Mouse (Mus musculus) cortical plate, adult 2 months (tissue): Measurements from ENCODE around the gene Gadd45b.

Source experiments
- CTCF ChIP-seq: fragments of 200-500 bp; IDR thresholded peaks from 2 replicates; pipeline ENCODE4 v1.5.1; 2011; ENCODE audit warnings: mild to moderate bottlenecking, control low read depth, low read length; ENCODE audit not compliant: insufficient read depth; ENCODE audit errors: extremely low read depth
- POLR2A ChIP-seq: fragments of 200-500 bp; IDR thresholded peaks from 2 replicates; pipeline ENCODE4 v1.6.1; 2011; ENCODE audit warnings: mild to moderate bottlenecking, low read length, control low read depth; ENCODE audit not compliant: insufficient read depth; ENCODE audit errors: extremely low read depth

GRCm38 (mm10) chr10:80925472-80925871 lies 4.4 kb upstream of the Gadd45b start:
- TF ChIP-seq CTCF (no peak), POLR2A (no peak)
